ENCODE assay signal across 8 mouse cellular contexts in genomic region chr11:98051611-98052128, GRCm38 (mm10). TPM values are rescaled to one million over a fixed set of nuclear protein-coding genes. Genes with fewer than 3 reads are reported as not detected.
DNase-seq lines count a peak whose midpoint lies in the region; ATAC-seq and TF ChIP-seq lines count a peak whose summit lies in the region.

No protein-coding gene starts in this region.

- peak overlapping the region; percentile 80 for H3K4me2 ChIP-seq in heart, embryonic 11.5 days
- peak overlapping the region; percentile 66 for H3K4me2 ChIP-seq in forebrain, postnatal 0 days (ENCODE audit: low read depth)

- no peaks in the 10 kb centered on the region for H3K36me3 ChIP-seq in heart, embryonic 11.5 days (ENCODE audit: control insufficient read depth, insufficient read depth, low read length)
- H3K36me3 ChIP-seq in forebrain, postnatal 0 days (ENCODE audit: insufficient read depth) = no peaks in the 10 kb centered on the region
- no peaks in the 10 kb centered on the region for H3K36me3 ChIP-seq in midbrain, embryonic 10.5 days
- no peaks in the 10 kb centered on the region for H3K36me3 ChIP-seq in thymus, adult 2 months (ENCODE audit: control insufficient read depth, insufficient read depth, low read length)

- WGBS in heart, embryonic 11.5 days (ENCODE audit: insufficient replicate concordance) = 6% methylated on average over 12 of the region's 12 CpGs
- 10% methylated on average over 12 of the region's 12 CpGs for WGBS in forebrain, postnatal 0 days
- 11% methylated on average over 12 of the region's 12 CpGs for WGBS in midbrain, embryonic 10.5 days
- 14% methylated on average over 12 of the region's 12 CpGs for WGBS in thymus, adult 2 months

- H3K27me3 ChIP-seq in heart, embryonic 11.5 days (ENCODE audit: control insufficient read depth, insufficient read depth, low read length) = peaks cover 65% of the 10 kb centered on the region
- H3K27me3 ChIP-seq in forebrain, postnatal 0 days (ENCODE audit: insufficient read depth, low read length) = peaks cover 17% of the 10 kb centered on the region
- H3K27me3 ChIP-seq in midbrain, embryonic 10.5 days (ENCODE audit: low read depth, poor library complexity, severe bottlenecking) = peaks cover 90% of the 10 kb centered on the region
- peaks cover 16% of the 10 kb centered on the region for H3K27me3 ChIP-seq in thymus, adult 2 months (ENCODE audit: control insufficient read depth, insufficient read depth, low read length)

- ATAC-seq in heart, embryonic 11.5 days (replicated peaks; ENCODE audit: insufficient number of reproducible peaks, low FRiP score, low TSS enrichment) = no peak
- ATAC-seq in forebrain, postnatal 0 days = peak; percentile 53; the same call in 1 of the 2 replicates
- ATAC-seq in frontal cortex, adult (ENCODE audit: low TSS enrichment) = no peak

- no peak overlapping the region for H3K9ac ChIP-seq in heart, embryonic 11.5 days (ENCODE audit: low read depth, low read length)
- peak overlapping the region; percentile 58; the same call in 1 of the 2 replicates for H3K9ac ChIP-seq in forebrain, postnatal 0 days

- TF ChIP-seq CTCF in forebrain, postnatal 0 days (IDR thresholded peaks at IDR 0.05; ENCODE audit: low read depth) = no peak
- TF ChIP-seq CTCF in thymus, adult 2 months (IDR thresholded peaks at IDR 0.05; ENCODE audit: borderline replicate concordance, control insufficient read depth, extremely low read depth, insufficient read depth, low read length, poor library complexity) = no peak

- no peak for DNase-seq in heart, adult 8-10 months (ENCODE audit: low spot score)
- peak; percentile 63 for DNase-seq in ES-CJ7 (ENCODE audit: low read depth, low spot score)
- DNase-seq in forebrain, postnatal 0 days = no peak
- no peak for DNase-seq in midbrain, embryonic 10.5 days (ENCODE audit: low spot score)
- DNase-seq in thymus, adult 2 months = no peak
- DNase-seq in urinary bladder, postnatal 36 days (ENCODE audit: low spot score in 2 of 2) = no peak

- peaks cover 28% of the 10 kb centered on the region for H3K4me1 ChIP-seq in heart, embryonic 11.5 days (ENCODE audit: control insufficient read depth, insufficient read depth, low read length)
- H3K4me1 ChIP-seq in forebrain, postnatal 0 days (ENCODE audit: insufficient read depth) = no peaks in the 10 kb centered on the region; the same call in 1 of the 2 replicates
- peaks cover 34% of the 10 kb centered on the region for H3K4me1 ChIP-seq in midbrain, embryonic 10.5 days
- H3K4me1 ChIP-seq in thymus, adult 2 months (replicated peaks; ENCODE audit: control insufficient read depth, insufficient read depth, low read length) = peaks cover 38% of the 10 kb centered on the region

- no peak for TF ChIP-seq POLR2A in thymus, adult 2 months (IDR thresholded peaks at IDR 0.05; ENCODE audit: control insufficient read depth, extremely low read depth, insufficient read depth, low read length, poor library complexity)

- H3K9me3 ChIP-seq in heart, embryonic 11.5 days (replicated peaks; ENCODE audit: control insufficient read depth, low read length) = no peaks in the 10 kb centered on the region
- H3K9me3 ChIP-seq in forebrain, postnatal 0 days (ENCODE audit: low read length) = no peaks in the 10 kb centered on the region
- no peaks in the 10 kb centered on the region for H3K9me3 ChIP-seq in midbrain, embryonic 10.5 days (replicated peaks)

- H3K4me3 ChIP-seq in heart, embryonic 11.5 days (ENCODE audit: low read depth, low read length) = peak overlapping the region; percentile 51
- H3K4me3 ChIP-seq in forebrain, postnatal 0 days (ENCODE audit: low read depth, low read length) = peak overlapping the region; percentile 48
- H3K4me3 ChIP-seq in midbrain, embryonic 10.5 days = peak overlapping the region; percentile 56
- H3K4me3 ChIP-seq in thymus, adult 2 months (ENCODE audit: control insufficient read depth, insufficient read depth, low read length) = no peak overlapping the region

- no peak overlapping the region for H3K27ac ChIP-seq in heart, embryonic 11.5 days (ENCODE audit: low read depth, low read length)
- no peak overlapping the region for H3K27ac ChIP-seq in forebrain, postnatal 0 days (ENCODE audit: low read depth, low read length)
- H3K27ac ChIP-seq in midbrain, embryonic 10.5 days (replicated peaks) = no peak overlapping the region
- H3K27ac ChIP-seq in thymus, adult 2 months (ENCODE audit: control insufficient read depth, insufficient read depth, low read length) = no peak overlapping the region

RNA-seq across cellular contexts. Expression of gene Stac2, which starts 1.6 kb away (rescaled TPM):
- 0.26 and 0.27 TPM in 2 replicates for polyA plus RNA-seq in heart, embryonic 11.5 days (2014; fragmentation: Nextera tagmentation; extraction: Ambion mirVana)
- total RNA-seq in heart, adult 8-10 months (2022) = under 1 TPM; 0.16 to 0.23 (median 0.19) TPM
- total RNA-seq in forebrain, postnatal 0 days (2014; rRNA removed) = 2.8 and 3.8 TPM in 2 replicates
- polyA plus RNA-seq in forebrain, postnatal 0 days (2015; fragmentation: Nextera tagmentation; extraction: Ambion mirVana) = 2.0 and 2.1 TPM in 2 replicates
- 0.40 and 0.41 TPM in 2 replicates for polyA plus RNA-seq in midbrain, embryonic 10.5 days (2016; fragmentation: Nextera tagmentation; extraction: Ambion mirVana)
- polyA plus RNA-seq in thymus, adult 2 months (2012; rRNA removed) = 0.50 and 0.55 TPM in 2 replicates

RNA-seq across cellular contexts. Expression of gene Rpl19, which starts 25.2 kb away (rescaled TPM):
- polyA plus RNA-seq in heart, embryonic 11.5 days (2014; fragmentation: Nextera tagmentation; extraction: Ambion mirVana) = 855 and 888 TPM in 2 replicates
- total RNA-seq in heart, adult 8-10 months (2022) = 100 to 1,000 TPM; 503 to 616 (median 589) TPM
- total RNA-seq in forebrain, postnatal 0 days (2014; rRNA removed) = 793 and 1,371 TPM in 2 replicates
- 687 and 897 TPM in 2 replicates for polyA plus RNA-seq in forebrain, postnatal 0 days (2015; fragmentation: Nextera tagmentation; extraction: Ambion mirVana)
- polyA plus RNA-seq in midbrain, embryonic 10.5 days (2016; fragmentation: Nextera tagmentation; extraction: Ambion mirVana) = 976 and 1,159 TPM in 2 replicates
- polyA plus RNA-seq in thymus, adult 2 months (2012; rRNA removed) = 1,012 and 1,033 TPM in 2 replicates

RNA-seq across cellular contexts. Expression of gene Cacnb1, which starts 28.8 kb away (rescaled TPM):
- polyA plus RNA-seq in heart, embryonic 11.5 days (2014; fragmentation: Nextera tagmentation; extraction: Ambion mirVana) = 5.0 and 6.1 TPM in 2 replicates
- 1 to 10 TPM; 6.2 to 8.5 (median 6.5) TPM for total RNA-seq in heart, adult 8-10 months (2022)
- 64.1 and 76.4 TPM in 2 replicates for total RNA-seq in forebrain, postnatal 0 days (2014; rRNA removed)
- 49.4 and 57.2 TPM in 2 replicates for polyA plus RNA-seq in forebrain, postnatal 0 days (2015; fragmentation: Nextera tagmentation; extraction: Ambion mirVana)
- polyA plus RNA-seq in midbrain, embryonic 10.5 days (2016; fragmentation: Nextera tagmentation; extraction: Ambion mirVana) = 7.8 and 12.5 TPM in 2 replicates
- polyA plus RNA-seq in thymus, adult 2 months (2012; rRNA removed) = 27.1 and 32.9 TPM in 2 replicates

RNA-seq across cellular contexts. Expression of gene Arl5c, which starts 55.7 kb away (rescaled TPM):
- 7.2 and 8.0 TPM in 2 replicates for polyA plus RNA-seq in heart, embryonic 11.5 days (2014; fragmentation: Nextera tagmentation; extraction: Ambion mirVana)
- total RNA-seq in heart, adult 8-10 months (2022) = under 1 TPM; 0.22 to 0.87 (median 0.45) TPM
- 3.7 and 5.2 TPM in 2 replicates for total RNA-seq in forebrain, postnatal 0 days (2014; rRNA removed)
- 3.0 and 4.2 TPM in 2 replicates for polyA plus RNA-seq in forebrain, postnatal 0 days (2015; fragmentation: Nextera tagmentation; extraction: Ambion mirVana)
- polyA plus RNA-seq in midbrain, embryonic 10.5 days (2016; fragmentation: Nextera tagmentation; extraction: Ambion mirVana) = 8.9 and 16.8 TPM in 2 replicates
- 181 and 217 TPM in 2 replicates for polyA plus RNA-seq in thymus, adult 2 months (2012; rRNA removed)
